Mouse (Mus musculus) olfactory bulb, adult 2 months (tissue): ENCODE measurements around the gene Methig1. TPM values are rescaled to one million over a fixed set of nuclear protein-coding genes. Genes with fewer than 3 reads are reported as not detected.
"Not testable (repeated sequence)": the region's sequence is repeated elsewhere in the genome, so short reads cannot be mapped to it uniquely, and the experiment has no call there.

Experiments
- H3K27ac ChIP-seq: fragments of 200-500 bp; 2 replicates; pipeline ENCODE4 v1.5.1; 2012; ENCODE audit warnings: low read depth, low read length; ENCODE audit not compliant: insufficient read depth
- H3K4me1 ChIP-seq: fragments of 200-500 bp; 2 replicates; pipeline ENCODE4 v1.6.1; 2012; ENCODE audit warnings: low read length; ENCODE audit not compliant: control insufficient read depth, insufficient read depth
- H3K4me3 ChIP-seq: fragments of 200-500 bp; 2 replicates; pipeline ENCODE4 v1.5.1; 2012; ENCODE audit warnings: mild to moderate bottlenecking, low read depth, low read length, moderate library complexity; ENCODE audit not compliant: insufficient read depth
- CTCF ChIP-seq: fragments of 200-500 bp; IDR thresholded peaks from 2 replicates; pipeline ENCODE4 v1.5.1; 2012; ENCODE audit warnings: low read depth, mild to moderate bottlenecking, low read length, moderate library complexity; ENCODE audit not compliant: insufficient read depth
- POLR2A ChIP-seq: fragments of 200-500 bp; IDR thresholded peaks from 2 replicates; pipeline ENCODE4 v1.6.1; 2012; ENCODE audit warnings: mild to moderate bottlenecking, low read depth, low read length, moderate library complexity; ENCODE audit not compliant: insufficient read depth
- WGBS: fragments of 180-500 bp; shearing (Covaris S2); methylation state at CpG from one replicate; pipeline ENCODE4 v1.1.7; 2018; 5-methylcytosine and 5-hydroxymethylcytosine counted together
- polyA plus RNA-seq: library from polyadenylated mRNA; stranded (reverse); fragments of >200 nt; gene quantifications from 2 replicates; pipeline ENCODE4 v1.2.4, GENCODE M21; 2012; ENCODE audit warnings: low replicate concordance; ENCODE audit not compliant: missing spikeins, insufficient read depth, insufficient read length

The Methig1 gene
- polyA plus RNA-seq, 1 experiment: not detected

GRCm38 (mm10) chr15:100319884-100320283 is 33.1 kb upstream of the Methig1 start:
- WGBS: 87% methylated on average over 1 of the region's 1 CpGs
- peaks cover 3% of the 10 kb centered on the region; the same call in 1 of the 2 replicates for H3K4me1 ChIP-seq
- no peak overlapping the region for H3K27ac ChIP-seq
- H3K4me3 ChIP-seq: no peak overlapping the region
- TF ChIP-seq CTCF: no peak
- no peak for TF ChIP-seq POLR2A

- peaks cover 3% of the 10 kb centered on the region; the same call in 1 of the 2 replicates for H3K4me1 ChIP-seq
- no peak overlapping the region for H3K4me3 ChIP-seq
- 82% methylated on average over 9 of the region's 9 CpGs for WGBS
- TF ChIP-seq CTCF: no peak
- no peak for TF ChIP-seq POLR2A
- no peak overlapping the region for H3K27ac ChIP-seq
These were observed 32.5 kb upstream of the Methig1 start for GRCm38 (mm10) chr15:100320295-100320905.

- Histone ChIP-seq H3K4me1 (peaks cover 3% of the 10 kb centered on the region; the same call in 1 of the 2 replicates), H3K4me3 (no peak overlapping the region), H3K27ac (no peak overlapping the region)
- WGBS: 67% methylated on average over 5 of the region's 5 CpGs
- TF ChIP-seq CTCF (no peak), POLR2A (no peak)
These were observed 31.8 kb upstream of the Methig1 start for GRCm38 (mm10) chr15:100321134-100321533.

GRCm38 (mm10) chr15:100324021-100324591 is 28.8 kb upstream of the Methig1 start:
- Histone ChIP-seq H3K4me1 (peaks cover 3% of the 10 kb centered on the region; the same call in 1 of the 2 replicates), H3K27ac (no peak overlapping the region), H3K4me3 (no peak overlapping the region)
- TF ChIP-seq POLR2A (no peak), CTCF (no peak)
- WGBS: 66% methylated on average over 12 of the region's 12 CpGs

GRCm38 (mm10) chr15:100325235-100325634 is 27.7 kb upstream of the Methig1 start:
- TF ChIP-seq POLR2A (no peak), CTCF (no peak)
- H3K27ac ChIP-seq: no peak overlapping the region
- WGBS: 97% methylated on average over 3 of the region's 3 CpGs
- H3K4me3 ChIP-seq: no peak overlapping the region
- H3K4me1 ChIP-seq: peaks cover 3% of the 10 kb centered on the region; the same call in 1 of the 2 replicates

GRCm38 (mm10) chr15:100328089-100328488 is 24.9 kb upstream of the Methig1 start:
- H3K4me3 ChIP-seq, H3K4me1 ChIP-seq, H3K27ac ChIP-seq: not testable (repeated sequence)
- 75% methylated on average over 4 of the region's 4 CpGs for WGBS

DNA sequence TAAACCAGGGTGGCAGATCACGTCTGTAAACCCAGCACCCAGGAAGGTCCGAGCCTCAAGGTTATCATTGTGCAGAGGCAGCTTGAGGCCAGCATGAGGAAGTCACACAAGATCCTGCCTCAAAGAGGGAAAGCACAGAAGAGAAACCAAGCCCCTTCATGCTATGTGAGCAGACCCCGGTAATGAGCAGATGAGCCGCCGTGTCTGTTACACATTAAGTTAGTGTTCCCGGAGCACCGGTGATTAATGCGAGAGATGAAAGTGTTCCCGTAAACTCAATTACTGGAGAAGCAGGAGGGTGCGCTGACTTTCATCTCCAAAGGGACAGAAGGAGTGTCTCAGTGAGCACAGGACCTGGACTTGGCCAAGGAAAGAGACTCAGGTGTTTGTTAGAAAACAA is 23.6 kb upstream of the Methig1 start:
- 80% methylated on average over 10 of the region's 10 CpGs for WGBS
- not testable (repeated sequence) for H3K27ac ChIP-seq, H3K4me3 ChIP-seq, H3K4me1 ChIP-seq

DNA sequence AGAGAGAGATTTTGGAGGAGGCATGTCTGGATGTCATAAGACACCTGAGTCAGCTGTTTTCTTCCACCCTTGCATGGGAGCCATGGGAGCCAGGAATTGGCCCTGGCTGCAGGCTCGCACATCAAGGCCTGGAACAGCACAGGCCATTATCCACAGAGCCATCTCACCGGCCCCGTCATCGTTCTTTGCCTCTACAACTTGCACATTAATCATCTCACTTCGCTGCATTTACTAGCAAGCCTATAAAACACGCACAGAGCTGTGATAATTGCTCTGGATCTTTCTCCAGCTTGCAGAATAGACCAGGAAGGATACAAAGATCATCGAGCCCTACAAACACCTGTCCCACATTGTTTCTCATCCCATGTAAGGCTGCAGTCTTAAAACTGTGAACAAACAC is 22.2 kb upstream of the Methig1 start:
- Histone ChIP-seq H3K4me1 (no peaks in the 10 kb centered on the region), H3K4me3 (no peak overlapping the region), H3K27ac (no peak overlapping the region)
- TF ChIP-seq POLR2A (no peak), CTCF (no peak)
- WGBS: 79% methylated on average over 7 of the region's 7 CpGs

GRCm38 (mm10) chr15:100332077-100332961 is 20.6 kb upstream of the Methig1 start:
- not testable (repeated sequence) for H3K4me3 ChIP-seq, H3K27ac ChIP-seq, H3K4me1 ChIP-seq
- 45% methylated on average over 2 of the region's 10 CpGs for WGBS
